Mouse (Mus musculus) small intestine, adult 2 months (tissue): ENCODE data around the gene Nedd9. TPM values are rescaled to one million over a fixed set of nuclear protein-coding genes. Genes with fewer than 3 reads are reported as not detected.
A peak's percentile ranks its signal among the peaks of the same experiment; 100 is the strongest.

ENCODE experiments used
- H3K27ac ChIP-seq: fragments of 200-500 bp; 2 replicates; pipeline ENCODE4 v1.5.1; 2012; ENCODE audit warnings: low read depth, low read length, control low read depth, inconsistent platforms; ENCODE audit not compliant: insufficient read depth
- H3K27me3 ChIP-seq: fragments of 200-500 bp; 2 replicates; pipeline ENCODE4 v1.6.1; 2012; ENCODE audit warnings: mild to moderate bottlenecking, moderate library complexity, low read length, inconsistent platforms; ENCODE audit not compliant: control insufficient read depth, insufficient read depth
- H3K36me3 ChIP-seq: fragments of 200-500 bp; 2 replicates; pipeline ENCODE4 v1.6.1; 2012; ENCODE audit warnings: mild to moderate bottlenecking, low read length, control low read depth, inconsistent platforms; ENCODE audit not compliant: control insufficient read depth, insufficient read depth
- H3K4me1 ChIP-seq: fragments of 200-500 bp; 2 replicates; pipeline ENCODE4 v1.6.1; 2012; ENCODE audit warnings: low read length, inconsistent platforms, mixed read lengths; ENCODE audit not compliant: control insufficient read depth, insufficient read depth, insufficient read length
- H3K4me3 ChIP-seq: fragments of 200-500 bp; 2 replicates; pipeline ENCODE4 v1.5.1; 2012; ENCODE audit warnings: low read depth, mild to moderate bottlenecking, control low read depth, inconsistent platforms, low read length, moderate library complexity
- CTCF ChIP-seq: fragments of 200-500 bp; IDR thresholded peaks from 2 replicates; pipeline ENCODE4 v1.5.1; 2012; ENCODE audit warnings: low read depth, mild to moderate bottlenecking, control low read depth, inconsistent platforms, low read length, moderate library complexity, mixed read lengths; ENCODE audit not compliant: insufficient replicate concordance, insufficient read length; ENCODE audit errors: extremely low read depth
- POLR2A ChIP-seq: fragments of 200-500 bp; IDR thresholded peaks from 2 replicates; pipeline ENCODE4 v1.6.1; 2012; ENCODE audit warnings: low read depth, mild to moderate bottlenecking, control low read depth, inconsistent platforms, low read length, moderate library complexity
- WGBS: fragments of 180-500 bp; shearing (Covaris S2); methylation state at CpG from one replicate; pipeline ENCODE4 v1.1.7; 2018; 5-methylcytosine and 5-hydroxymethylcytosine counted together
- polyA plus RNA-seq: library from polyadenylated mRNA; depleted of rRNA; stranded (reverse); fragments of >200 nt; gene quantifications from 2 replicates; pipeline ENCODE4 v1.2.3, GENCODE M21; 2012

Nedd9 gene
- polyA plus RNA-seq, 1 experiment, result 18.1 TPM

DNA sequence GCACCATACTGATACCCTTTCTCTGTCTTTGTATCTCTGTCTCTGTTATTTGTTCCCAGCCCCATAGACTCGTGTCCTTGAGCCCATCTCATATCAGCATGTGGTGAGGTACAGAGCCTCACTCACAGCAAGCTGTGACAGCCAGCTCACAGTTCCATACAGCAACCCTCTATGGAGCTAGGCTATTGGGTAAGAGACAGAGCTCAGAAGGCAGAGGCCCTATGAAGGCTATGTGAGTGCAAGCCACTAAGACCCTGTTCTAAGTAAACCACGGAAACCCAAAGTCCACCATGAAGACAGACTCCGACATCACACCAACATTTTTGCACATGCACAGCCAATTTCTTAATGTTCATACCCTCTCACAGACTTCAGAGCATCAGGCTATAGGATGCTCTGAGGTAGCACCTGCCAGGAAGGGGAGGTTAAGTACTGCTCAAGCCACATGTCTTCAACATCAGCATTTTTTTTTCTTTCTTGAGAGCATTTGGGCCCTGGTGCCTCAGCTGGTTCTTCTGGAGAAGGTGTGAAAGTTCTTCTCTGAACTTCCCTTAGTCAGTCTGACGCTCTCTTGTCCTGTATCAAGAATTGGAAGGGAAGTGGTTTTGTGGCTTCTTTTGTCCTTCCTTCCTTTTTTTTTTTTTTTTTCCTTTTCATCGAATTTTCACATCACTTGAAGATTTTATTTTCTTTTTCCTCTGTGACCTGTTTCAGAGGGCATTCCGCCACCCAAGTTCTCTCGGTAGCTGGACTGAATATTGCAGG is 105.9 kb downstream of the Nedd9 start:
- no peak for TF ChIP-seq CTCF
- no peak for TF ChIP-seq POLR2A
- WGBS, result 80% methylated on average over 7 of the region's 7 CpGs
- Histone ChIP-seq H3K27me3 (no peaks in the 10 kb centered on the region), H3K4me1 (no peaks in the 10 kb centered on the region), H3K27ac (peak overlapping the region; percentile 80), H3K4me3 (no peak overlapping the region), H3K36me3 (no peaks in the 10 kb centered on the region)

DNA sequence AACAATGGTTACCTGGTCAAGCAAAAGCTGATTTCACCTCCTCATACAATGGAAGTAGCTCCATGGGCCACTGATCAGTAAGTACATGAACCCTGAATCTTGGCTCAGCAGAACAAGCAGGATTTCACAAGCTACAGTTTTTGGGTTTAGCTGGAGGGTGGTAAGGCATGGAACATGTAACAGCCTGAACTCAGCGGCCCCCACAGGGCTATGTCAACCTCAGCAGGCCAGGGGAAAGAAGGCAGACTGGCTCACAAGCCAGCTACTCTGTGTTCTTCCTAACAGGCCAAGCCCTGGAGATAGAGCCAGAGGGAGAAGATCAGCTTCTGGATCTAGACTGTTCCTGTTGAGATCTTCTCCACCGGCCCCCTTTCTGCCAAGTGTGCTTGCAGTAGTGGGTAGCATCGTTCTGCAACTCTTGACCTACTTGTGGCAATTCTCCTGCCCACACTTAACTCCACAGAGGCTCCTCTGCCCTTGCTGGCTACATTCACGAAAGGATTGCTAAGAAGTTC is 107.2 kb downstream of the Nedd9 start:
- no peak for TF ChIP-seq POLR2A
- TF ChIP-seq CTCF, result no peak
- H3K36me3 ChIP-seq, result no peaks in the 10 kb centered on the region
- H3K4me1 ChIP-seq, result no peaks in the 10 kb centered on the region
- WGBS, result 89% methylated on average over 4 of the region's 4 CpGs
- no peak overlapping the region for H3K27ac ChIP-seq
- no peaks in the 10 kb centered on the region for H3K27me3 ChIP-seq
- H3K4me3 ChIP-seq, result no peak overlapping the region

DNA sequence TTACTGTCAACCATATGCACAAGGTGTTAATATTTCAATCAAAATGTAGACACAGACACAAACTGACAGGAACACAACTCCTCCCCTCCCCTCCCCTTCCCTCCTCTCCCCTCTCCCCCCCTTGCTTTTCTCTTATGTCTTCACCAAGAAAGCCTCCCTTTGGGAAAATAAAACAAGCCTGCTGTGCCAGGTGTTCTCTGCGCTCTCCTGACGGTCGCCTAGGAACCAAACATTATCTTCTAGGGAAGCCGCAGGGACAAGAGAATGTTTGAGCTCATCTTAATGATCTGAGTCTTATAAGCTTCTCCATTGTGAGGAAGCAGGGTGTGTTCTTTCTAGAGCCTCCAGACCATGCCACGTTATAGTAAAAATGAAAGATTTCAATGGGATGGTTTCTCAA is 108.7 kb downstream of the Nedd9 start:
- TF ChIP-seq CTCF, result no peak
- H3K4me3 ChIP-seq, result no peak overlapping the region
- WGBS, result 80% methylated on average over 5 of the region's 5 CpGs

DNA sequence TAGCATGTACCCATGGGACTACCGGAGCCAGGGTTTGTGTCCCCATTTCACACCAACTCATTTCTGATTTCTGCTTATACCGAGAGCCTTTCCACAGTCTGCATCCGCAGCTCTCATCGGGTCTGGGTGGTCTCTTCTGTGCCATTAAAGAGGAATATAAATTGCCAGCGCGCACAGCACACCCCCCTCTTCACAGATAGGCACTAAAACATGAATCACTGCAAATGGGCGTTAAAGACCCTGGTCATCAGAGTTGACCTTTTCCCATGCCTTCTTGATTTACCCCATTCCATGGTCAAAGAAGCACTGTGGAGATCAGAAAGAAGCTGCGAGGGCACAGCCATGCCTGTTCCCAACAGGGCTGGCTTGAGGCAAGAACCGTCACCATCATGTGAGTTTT is 109.3 kb downstream of the Nedd9 start:
- WGBS, result 94% methylated on average over 9 of the region's 9 CpGs
- TF ChIP-seq POLR2A (no peak), CTCF (no peak)

More for the DNA sequence above, 108.7 kb downstream of the Nedd9 start:
- no peaks in the 10 kb centered on the region; the same call in 1 of the 2 replicates for H3K4me1 ChIP-seq
- H3K27ac ChIP-seq, result no peak overlapping the region
- no peaks in the 10 kb centered on the region for H3K36me3 ChIP-seq
- H3K27me3 ChIP-seq, result no peaks in the 10 kb centered on the region

DNA sequence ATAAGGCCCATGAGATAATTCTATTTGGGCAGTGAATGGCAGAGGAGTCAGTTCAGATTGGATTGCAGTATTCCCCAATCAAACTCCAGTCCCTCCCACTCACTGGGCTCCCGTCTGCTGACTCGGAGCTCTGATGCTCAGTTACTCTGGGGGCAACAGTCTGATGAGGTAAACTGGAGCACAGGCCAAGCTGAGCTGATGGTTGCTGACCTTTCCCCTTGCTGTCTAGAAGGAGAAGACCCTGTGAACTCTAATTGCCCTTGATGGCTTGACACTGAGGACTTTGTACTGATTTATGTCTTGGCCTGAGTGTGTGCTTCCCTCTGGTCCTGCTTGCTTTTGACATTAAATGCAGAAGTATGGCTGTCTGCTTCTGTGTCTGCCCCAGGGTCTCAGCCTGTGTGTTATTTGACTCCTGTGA is 110.1 kb downstream of the Nedd9 start:
- TF ChIP-seq POLR2A (no peak), CTCF (no peak)
- Histone ChIP-seq H3K4me1 (peaks cover 5% of the 10 kb centered on the region; the same call in 1 of the 2 replicates), H3K27me3 (no peaks in the 10 kb centered on the region), H3K36me3 (no peaks in the 10 kb centered on the region), H3K27ac (no peak overlapping the region), H3K4me3 (no peak overlapping the region)
- 98% methylated on average over 2 of the region's 2 CpGs for WGBS

More for the DNA sequence above, 109.3 kb downstream of the Nedd9 start:
- Histone ChIP-seq H3K36me3 (no peaks in the 10 kb centered on the region), H3K27ac (no peak overlapping the region), H3K27me3 (no peaks in the 10 kb centered on the region), H3K4me1 (peaks cover 5% of the 10 kb centered on the region; the same call in 1 of the 2 replicates), H3K4me3 (no peak overlapping the region)

DNA sequence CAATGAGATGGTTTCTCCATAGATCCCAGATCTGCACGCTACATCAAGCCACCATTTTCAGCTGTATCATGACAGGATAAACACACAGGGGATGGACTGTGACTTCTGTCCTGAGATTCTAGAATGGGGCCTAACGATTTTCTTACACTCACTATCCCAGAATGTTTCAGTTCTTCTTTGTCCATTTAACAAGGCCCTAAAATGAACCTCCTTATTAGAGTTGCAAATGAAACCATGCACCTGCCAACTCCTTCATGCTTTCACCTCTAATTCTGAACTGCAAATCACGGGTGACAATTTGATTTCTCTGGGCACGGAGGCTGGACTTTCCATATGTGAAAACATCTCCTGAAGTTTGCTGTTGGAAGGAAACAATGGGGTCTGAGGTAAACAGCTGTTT is 111.1 kb downstream of the Nedd9 start:
- Histone ChIP-seq H3K4me3 (no peak overlapping the region), H3K4me1 (peaks cover 5% of the 10 kb centered on the region; the same call in 1 of the 2 replicates), H3K27me3 (no peaks in the 10 kb centered on the region), H3K36me3 (no peaks in the 10 kb centered on the region), H3K27ac (no peak overlapping the region)
- TF ChIP-seq CTCF, result no peak
- TF ChIP-seq POLR2A, result no peak
- WGBS, result 87% methylated on average over 4 of the region's 4 CpGs

DNA sequence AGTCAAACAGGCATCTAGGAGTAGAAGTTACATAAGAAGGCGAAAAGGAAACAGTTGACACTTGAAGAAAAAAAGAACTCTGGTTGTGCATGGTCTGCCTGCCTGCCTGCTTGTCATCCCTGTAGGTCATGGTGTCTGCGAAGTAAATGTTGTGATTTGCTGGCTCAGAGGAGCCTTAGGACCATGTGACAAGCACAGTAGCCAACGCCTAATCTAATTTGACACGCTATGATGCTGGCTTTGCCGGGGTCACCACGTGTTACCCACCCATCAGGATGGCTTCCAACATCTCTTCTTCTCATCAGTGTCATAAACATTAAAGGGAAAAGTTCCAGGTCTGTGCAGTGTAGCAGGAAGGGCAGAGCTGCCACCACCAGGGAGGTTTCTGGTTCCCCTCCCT is 111.5 kb downstream of the Nedd9 start:
- H3K27me3 ChIP-seq, result no peaks in the 10 kb centered on the region
- TF ChIP-seq POLR2A (no peak), CTCF (no peak)
- H3K4me1 ChIP-seq, result peaks cover 5% of the 10 kb centered on the region; the same call in 1 of the 2 replicates
- H3K36me3 ChIP-seq, result no peaks in the 10 kb centered on the region
- 85% methylated on average over 6 of the region's 6 CpGs for WGBS
- no peak overlapping the region for H3K27ac ChIP-seq
- H3K4me3 ChIP-seq, result no peak overlapping the region
